Mouse (Mus musculus) midbrain, embryonic 16.5 days (tissue): Measurements from ENCODE around the gene Fbln5. TPM values are rescaled to one million over a fixed set of nuclear protein-coding genes. Genes with fewer than 3 reads are reported as not detected.

Source experiments
- ATAC-seq: fragments of 200-750 bp; cut with Nextera tagmentation; 2 replicates; pipeline ENCODE4 v1.8.0; 2017; ENCODE audit warnings: moderate TSS enrichment
- H3K27ac ChIP-seq: fragments of 300-500 bp; sonication (generic); 2 replicates; pipeline ENCODE4 v1.5.1; 2014; ENCODE audit warnings: mild to moderate bottlenecking, low read length, mixed read lengths
- H3K27me3 ChIP-seq: fragments of 300-500 bp; sonication (generic); 2 replicates; pipeline ENCODE4 v1.6.1; 2014; ENCODE audit warnings: low read depth, low read length, mixed read lengths; ENCODE audit not compliant: control insufficient read depth, insufficient read depth
- H3K36me3 ChIP-seq: fragments of 300-500 bp; sonication (generic); 2 replicates; pipeline ENCODE4 v1.6.1; 2014; ENCODE audit warnings: mild to moderate bottlenecking, low read length, moderate library complexity, mixed read lengths; ENCODE audit not compliant: control insufficient read depth, insufficient read depth
- H3K4me1 ChIP-seq: fragments of 300-500 bp; sonication (generic); 2 replicates; pipeline ENCODE4 v1.6.1; 2014; ENCODE audit warnings: mild to moderate bottlenecking, low read length, mixed read lengths; ENCODE audit not compliant: control insufficient read depth, insufficient read depth
- H3K4me2 ChIP-seq: fragments of 300-500 bp; sonication (generic); 2 replicates; pipeline ENCODE4 v1.6.1; 2014; ENCODE audit warnings: mild to moderate bottlenecking, low read length, mixed read lengths
- H3K4me3 ChIP-seq: fragments of 300-500 bp; sonication (generic); 2 replicates; pipeline ENCODE4 v1.5.1; 2014; ENCODE audit warnings: low read depth, mild to moderate bottlenecking, low read length, moderate library complexity, mixed read lengths
- H3K9ac ChIP-seq: fragments of 300-500 bp; sonication (generic); 2 replicates; pipeline ENCODE4 v1.6.1; 2014; ENCODE audit warnings: low read depth, low read length, mixed read lengths
- H3K9me3 ChIP-seq: fragments of 300-500 bp; sonication (generic); replicated peaks from 2 replicates; pipeline ENCODE4 v1.6.1; 2014; ENCODE audit warnings: mild to moderate bottlenecking, low read length, mixed read lengths; ENCODE audit not compliant: control insufficient read depth, poor library complexity, severe bottlenecking
- WGBS: fragments of 180-500 bp; shearing (Covaris S2); extraction: QIAGEN DNeasy Blood & Tissue Kit; methylation state at CpG from one replicate; pipeline ENCODE4 v1.1.7; 2014; 5-methylcytosine and 5-hydroxymethylcytosine counted together
- polyA plus RNA-seq: library from polyadenylated mRNA; unstranded; fragments of >200 nt; fragmentation: Nextera tagmentation; extraction: Ambion mirVana; gene quantifications from 2 replicates; pipeline ENCODE4 v1.2.1, GENCODE M21; 2015

The Fbln5 gene
- 10.3 and 11.7 TPM in 2 replicates for polyA plus RNA-seq

GRCm38 (mm10) chr12:101818608-101819370, at the start of gene Fbln5:
Gene Fbln5, minus strand, starts transcription at chr12:101819055.
- peak; percentile 72 for ATAC-seq
- Histone ChIP-seq H3K27me3 (peaks cover 2% of the 10 kb centered on the region; the same call in 1 of the 2 replicates), H3K27ac (no peak within 1 kb of the TSS), H3K9me3 (no peaks in the 10 kb centered on the region), H3K36me3 (no peaks in the 10 kb centered on the region), H3K9ac (peak within 1 kb of the TSS; percentile 65), H3K4me3 (peak within 1 kb of the TSS; percentile 57), H3K4me2 (peak within 1 kb of the TSS; percentile 98), H3K4me1 (no peaks in the 10 kb centered on the region)
- under 1% methylated on average over 46 of the region's 46 CpGs for WGBS

GRCm38 (mm10) chr12:101862286-101862964, 43.6 kb upstream of the Fbln5 start:
- Histone ChIP-seq H3K9ac (no peak overlapping the region), H3K4me1 (no peaks in the 10 kb centered on the region), H3K27me3 (no peaks in the 10 kb centered on the region), H3K9me3 (no peaks in the 10 kb centered on the region), H3K36me3 (peaks cover 11% of the 10 kb centered on the region; the same call in 1 of the 2 replicates), H3K27ac (no peak overlapping the region), H3K4me3 (no peak overlapping the region), H3K4me2 (no peak overlapping the region)
- 88% methylated on average over 10 of the region's 10 CpGs for WGBS
- ATAC-seq, result no peak

- Histone ChIP-seq H3K27ac (no peak overlapping the region), H3K9ac (no peak overlapping the region), H3K4me1 (no peaks in the 10 kb centered on the region), H3K4me3 (no peak overlapping the region), H3K27me3 (no peaks in the 10 kb centered on the region), H3K36me3 (peaks cover 6% of the 10 kb centered on the region; the same call in 1 of the 2 replicates), H3K4me2 (no peak overlapping the region), H3K9me3 (no peaks in the 10 kb centered on the region)
- ATAC-seq, result no peak
- WGBS, result 98% methylated on average over 1 of the region's 1 CpGs
These were observed 41.4 kb upstream of the Fbln5 start for GRCm38 (mm10) chr12:101860256-101860655.

- H3K9ac ChIP-seq, result no peak overlapping the region
- H3K4me2 ChIP-seq, result no peak overlapping the region
- H3K4me1 ChIP-seq, result no peaks in the 10 kb centered on the region
- H3K27ac ChIP-seq, result no peak overlapping the region
- no peaks in the 10 kb centered on the region for H3K27me3 ChIP-seq
- no peaks in the 10 kb centered on the region for H3K9me3 ChIP-seq
- no peak for ATAC-seq
- peaks cover 9% of the 10 kb centered on the region for H3K36me3 ChIP-seq
- WGBS, result 95% methylated on average over 5 of the region's 5 CpGs
- no peak overlapping the region for H3K4me3 ChIP-seq
These were observed 39.2 kb upstream of the Fbln5 start for GRCm38 (mm10) chr12:101858011-101858410.

GRCm38 (mm10) chr12:101854336-101854735, 35.5 kb upstream of the Fbln5 start:
- ATAC-seq, result no peak
- H3K4me1 ChIP-seq, result no peaks in the 10 kb centered on the region
- no peak overlapping the region for H3K9ac ChIP-seq
- no peaks in the 10 kb centered on the region for H3K27me3 ChIP-seq
- H3K9me3 ChIP-seq, result no peaks in the 10 kb centered on the region
- no peak overlapping the region for H3K4me3 ChIP-seq
- no peak overlapping the region for H3K4me2 ChIP-seq
- H3K27ac ChIP-seq, result no peak overlapping the region
- H3K36me3 ChIP-seq, result peaks cover 3% of the 10 kb centered on the region; the same call in 1 of the 2 replicates
- WGBS, result 97% methylated on average over 11 of the region's 11 CpGs

- no peak for ATAC-seq
- 97% methylated on average over 7 of the region's 7 CpGs for WGBS
- no peak overlapping the region for H3K4me2 ChIP-seq
- peaks cover 3% of the 10 kb centered on the region; the same call in 1 of the 2 replicates for H3K36me3 ChIP-seq
- no peaks in the 10 kb centered on the region for H3K4me1 ChIP-seq
- H3K9me3 ChIP-seq, result no peaks in the 10 kb centered on the region
- H3K9ac ChIP-seq, result no peak overlapping the region
- H3K27ac ChIP-seq, result no peak overlapping the region
- H3K4me3 ChIP-seq, result no peak overlapping the region
- no peaks in the 10 kb centered on the region for H3K27me3 ChIP-seq
These were observed 33.1 kb upstream of the Fbln5 start for GRCm38 (mm10) chr12:101851846-101852564.

- Histone ChIP-seq H3K9me3 (no peaks in the 10 kb centered on the region), H3K4me2 (no peak overlapping the region), H3K27ac (no peak overlapping the region), H3K36me3 (peaks cover 3% of the 10 kb centered on the region; the same call in 1 of the 2 replicates), H3K4me3 (no peak overlapping the region), H3K4me1 (no peaks in the 10 kb centered on the region), H3K9ac (no peak overlapping the region), H3K27me3 (no peaks in the 10 kb centered on the region)
- WGBS, result 91% methylated on average over 9 of the region's 9 CpGs
- ATAC-seq, result no peak
These were observed 32.5 kb upstream of the Fbln5 start for GRCm38 (mm10) chr12:101851314-101851713.

GRCm38 (mm10) chr12:101836546-101837274, 17.9 kb upstream of the Fbln5 start:
- 88% methylated on average over 10 of the region's 10 CpGs for WGBS
- no peaks in the 10 kb centered on the region for H3K9me3 ChIP-seq
- ATAC-seq, result no peak

More at GRCm38 (mm10) chr12:101836546-101837274, 17.9 kb upstream of the Fbln5 start:
- Histone ChIP-seq H3K4me3 (no peak overlapping the region), H3K36me3 (peaks cover 13% of the 10 kb centered on the region; the same call in 1 of the 2 replicates), H3K9ac (no peak overlapping the region), H3K4me1 (no peaks in the 10 kb centered on the region), H3K4me2 (no peak overlapping the region), H3K27me3 (no peaks in the 10 kb centered on the region), H3K27ac (no peak overlapping the region)
